Mouse (Mus musculus) hindlimb bud, embryonic 11.5 days (tissue): ENCODE results near the gene Mapk1ip1.

ENCODE experiments used
- DNase-seq: peaks from one replicate; pipeline ENCODE4 v3.0.0-alpha.2; 2012; ENCODE audit warnings: low read depth, low spot score; ENCODE audit errors: extremely low spot score

Gene Mapk1ip1

DNA sequence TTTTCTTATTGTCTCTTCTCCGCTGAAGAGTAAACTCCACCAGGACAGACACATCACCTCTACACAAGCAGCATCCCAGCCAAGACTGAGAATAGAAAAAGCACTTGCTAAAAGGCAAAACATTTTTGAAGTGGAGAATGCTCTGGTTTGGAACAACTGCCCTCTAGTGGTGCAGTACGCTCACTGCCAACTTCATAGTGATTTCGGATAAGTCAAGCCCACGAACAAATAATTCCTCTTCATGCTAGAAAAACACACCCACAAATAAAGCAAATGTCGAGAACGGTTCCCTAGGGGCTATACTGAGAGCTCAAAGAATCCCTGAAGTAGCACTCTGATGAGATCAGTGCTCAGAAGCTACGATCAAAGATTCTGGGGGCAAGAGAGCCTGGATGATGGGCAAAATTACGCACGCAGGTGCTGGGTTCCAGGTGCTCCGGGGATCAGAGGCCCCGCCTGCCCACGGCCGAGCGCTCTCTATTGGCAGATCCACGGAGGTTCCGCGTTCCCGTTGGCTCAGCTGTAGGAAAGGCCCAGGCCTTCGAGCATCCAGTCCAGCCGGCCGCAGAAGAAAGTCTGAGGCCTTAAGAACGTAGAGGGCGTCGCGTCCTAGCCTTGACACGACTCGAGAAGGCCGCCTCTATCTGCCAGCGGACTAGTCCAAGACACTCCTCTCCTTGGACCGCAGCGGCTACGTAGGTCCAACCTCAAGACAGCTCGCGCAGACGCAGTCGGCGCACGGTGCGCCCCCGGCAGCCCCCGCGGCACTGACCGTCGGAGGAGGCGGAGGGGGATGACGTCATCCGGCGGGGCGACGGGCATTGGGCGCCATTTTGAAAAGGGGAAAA lies at the start of gene Mapk1ip1, which contains the start of gene Ppp2r2d:
Gene Mapk1ip1, minus strand, starts transcription at position 730 of the 848 bp plus-strand sequence.
Gene Ppp2r2d, plus strand, starts transcription at position 536 of the 848 bp plus-strand sequence.
- DNase-seq, result peak; percentile 83

DNA sequence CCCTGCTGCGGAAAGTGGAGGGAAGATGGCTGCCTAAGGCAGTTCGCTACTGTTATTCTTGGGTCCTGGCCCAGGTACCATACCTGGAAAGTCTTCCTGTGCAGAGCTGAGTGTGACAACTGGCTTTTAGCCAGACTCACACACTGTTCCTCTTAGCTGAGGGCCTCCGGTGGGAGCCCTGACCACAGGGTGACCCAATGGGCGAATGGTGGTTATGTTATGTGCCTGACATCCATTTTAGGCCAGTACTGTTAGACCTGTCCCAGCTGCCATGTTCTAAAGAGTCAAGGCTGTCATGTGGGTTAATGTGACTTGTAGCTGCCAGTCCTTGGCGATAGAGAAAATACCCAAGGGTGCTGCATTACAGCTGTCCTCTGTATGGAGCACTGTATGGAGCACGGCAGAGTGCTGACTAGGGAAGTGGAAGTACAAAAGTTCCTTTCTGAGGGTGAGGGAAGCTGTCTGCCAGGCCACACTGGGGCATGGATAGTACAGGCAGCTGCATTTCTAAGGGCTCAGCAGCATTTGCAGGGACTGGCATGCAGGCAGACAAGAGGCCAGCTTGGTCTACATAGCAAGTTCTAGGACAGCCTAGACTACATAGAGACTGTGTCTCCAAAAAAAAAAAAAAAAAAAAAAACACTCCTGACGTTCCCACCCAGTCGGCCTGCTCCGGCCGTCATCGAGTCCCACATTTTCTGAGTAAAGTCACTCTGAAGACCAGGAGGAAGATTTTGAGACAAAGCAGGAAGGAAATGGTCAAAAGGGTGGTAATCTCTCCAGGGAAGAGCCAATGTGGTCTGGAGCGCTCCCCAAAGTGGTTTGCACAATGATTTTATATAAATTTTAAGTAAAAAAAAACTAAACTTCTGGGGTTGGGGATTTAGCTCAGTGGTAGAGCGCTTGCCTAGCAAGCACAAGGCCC lies 39.6 kb upstream of the Mapk1ip1 start:
- no peak for DNase-seq

- DNase-seq, result no peak
Observed at GRCm38 (mm10) chr7:138883724-138884123, 37.7 kb upstream of the Mapk1ip1 start.

DNA sequence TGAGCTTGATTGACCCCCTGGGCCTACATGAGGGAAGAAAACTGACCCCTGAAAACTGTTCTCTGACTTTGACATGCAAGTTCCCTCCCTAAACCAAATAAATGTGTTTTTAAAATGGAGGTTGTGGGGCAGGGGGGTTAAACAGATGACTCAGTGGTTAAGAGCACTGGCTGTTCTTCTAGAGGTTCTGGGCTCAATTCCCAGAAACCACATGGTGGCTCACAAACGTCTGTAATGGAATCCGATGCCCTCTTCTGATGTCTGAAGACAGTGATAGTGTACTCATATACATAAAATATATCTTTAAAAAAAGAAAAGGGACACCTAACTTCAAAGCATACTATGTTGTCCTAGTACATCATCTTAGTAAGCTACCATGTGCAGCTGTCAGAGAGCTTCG lies 29.0 kb upstream of the Mapk1ip1 start:
- DNase-seq, result no peak

GRCm38 (mm10) chr7:138872956-138873355 lies 26.9 kb upstream of the Mapk1ip1 start:
- DNase-seq, result no peak

- no peak for DNase-seq
Observed at GRCm38 (mm10) chr7:138868316-138868715, 22.2 kb upstream of the Mapk1ip1 start.

DNA sequence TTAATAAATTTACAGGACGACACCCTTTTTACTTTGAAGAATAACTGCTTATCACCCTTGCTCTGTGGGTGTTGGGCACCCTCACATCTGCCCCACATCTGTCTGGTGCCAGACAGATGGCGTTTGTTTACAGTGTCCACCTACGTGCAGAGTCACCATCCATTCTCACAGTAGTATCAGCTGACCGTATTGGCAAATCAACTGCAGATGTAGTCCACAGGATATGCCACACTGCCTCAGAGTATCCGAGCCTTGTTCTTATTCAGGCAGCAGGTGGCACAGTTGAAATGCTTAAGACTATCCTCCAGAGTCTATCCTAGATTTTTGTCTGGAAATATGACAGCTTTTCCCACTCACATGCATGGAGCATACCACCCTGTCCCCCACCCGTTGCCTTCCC lies 21.2 kb upstream of the Mapk1ip1 start:
- no peak for DNase-seq

GRCm38 (mm10) chr7:138864776-138865175 lies 18.7 kb upstream of the Mapk1ip1 start:
- DNase-seq, result no peak

- DNase-seq, result no peak
Observed at GRCm38 (mm10) chr7:138863950-138864572, 18.0 kb upstream of the Mapk1ip1 start.

- DNase-seq, result no peak
Observed at GRCm38 (mm10) chr7:138856670-138857069, 10.6 kb upstream of the Mapk1ip1 start.

DNA sequence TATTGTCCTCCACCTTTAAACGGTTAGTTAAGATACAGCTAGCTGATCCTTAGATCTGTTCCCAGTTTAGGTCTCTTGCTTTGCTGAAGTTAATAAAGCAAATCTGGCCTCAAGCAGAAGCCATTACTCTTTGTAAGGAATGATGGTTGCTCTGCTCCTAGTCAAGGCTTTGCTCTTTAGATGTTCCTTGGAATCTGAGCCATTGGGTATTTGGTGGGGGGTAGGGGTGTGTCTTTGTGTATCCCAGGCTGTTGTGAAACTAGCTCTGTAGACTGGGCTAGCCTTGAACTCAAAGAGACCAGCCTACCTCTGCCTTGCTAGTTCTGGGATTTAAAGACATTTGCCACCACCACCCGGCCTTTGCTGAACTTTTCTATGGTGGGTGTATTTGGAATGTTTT lies 8.1 kb upstream of the Mapk1ip1 start:
- DNase-seq, result no peak

DNA sequence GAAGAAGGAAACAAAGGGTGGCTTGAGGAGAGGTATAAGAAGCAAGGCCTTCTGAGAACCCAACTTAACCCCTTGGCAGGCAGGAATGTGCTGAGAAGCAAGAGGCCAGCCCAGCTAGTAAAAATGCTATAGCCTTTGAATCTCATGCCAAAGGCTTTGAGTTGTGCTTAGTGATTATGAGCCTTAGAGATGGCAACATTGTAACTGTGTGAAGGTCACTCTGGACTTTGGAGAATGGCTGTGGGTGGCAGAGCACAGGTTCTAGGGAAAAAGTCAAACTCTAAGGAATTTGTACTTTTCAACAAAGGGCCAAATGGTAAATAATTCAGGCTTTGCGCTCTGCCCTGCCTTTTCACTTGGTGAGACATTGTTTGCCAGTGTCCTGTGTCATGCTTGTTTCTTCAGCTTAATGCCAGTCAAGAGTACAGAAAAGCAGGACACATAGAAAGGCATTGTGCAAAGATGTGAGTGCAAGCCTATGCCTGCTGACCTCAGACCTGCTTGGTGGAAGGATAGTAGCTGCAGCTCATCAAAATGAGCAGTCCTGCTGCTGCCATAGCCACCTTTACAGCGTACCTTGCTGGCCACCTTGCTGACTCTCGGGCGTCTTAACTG lies 7.5 kb upstream of the Mapk1ip1 start:
- no peak for DNase-seq

- DNase-seq, result no peak
Observed at GRCm38 (mm10) chr7:138850083-138850482, 4.0 kb upstream of the Mapk1ip1 start.

DNA sequence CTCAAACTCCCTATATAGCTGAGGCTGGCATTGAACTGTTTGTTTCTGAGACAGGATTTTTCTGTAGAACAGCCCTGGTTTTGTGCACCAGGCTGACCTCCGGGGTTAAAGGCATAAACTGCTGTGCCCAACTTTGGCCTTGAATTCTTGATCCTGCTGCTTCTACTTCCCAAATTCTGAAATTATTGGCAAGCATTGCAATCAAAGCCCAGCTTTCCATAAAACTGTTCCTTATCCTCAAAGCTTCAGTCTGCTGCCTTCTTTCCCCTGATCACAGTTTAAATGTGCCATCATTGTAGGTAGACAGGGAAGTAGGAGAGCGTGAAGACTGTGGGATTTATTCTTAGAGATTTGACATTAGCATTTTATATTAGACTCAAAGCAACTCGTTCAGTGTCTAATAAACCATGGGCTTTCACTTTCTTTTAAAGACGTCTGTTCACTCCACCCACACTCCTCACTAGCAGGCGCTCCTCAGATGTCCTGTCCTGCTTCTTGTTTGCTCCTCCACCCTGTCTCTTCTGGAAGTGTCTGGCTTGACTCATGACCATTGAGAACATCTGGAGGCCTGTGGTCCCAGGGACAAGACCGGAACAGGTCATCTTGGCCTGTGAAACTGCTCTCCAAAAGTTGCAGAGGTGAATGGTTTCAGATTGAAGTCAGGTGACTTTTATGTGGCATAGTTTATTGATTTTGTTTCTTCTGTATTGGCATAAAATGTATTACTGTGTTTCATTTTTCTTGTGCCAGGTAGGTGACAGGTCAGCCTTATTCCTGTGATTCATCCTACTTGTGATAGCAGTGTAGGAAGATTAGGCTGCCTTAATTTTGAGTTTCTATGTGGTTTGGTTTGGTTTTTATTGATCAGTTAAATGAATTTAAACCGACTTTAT lies 2.2 kb upstream of the Mapk1ip1 start:
- no peak for DNase-seq

DNA sequence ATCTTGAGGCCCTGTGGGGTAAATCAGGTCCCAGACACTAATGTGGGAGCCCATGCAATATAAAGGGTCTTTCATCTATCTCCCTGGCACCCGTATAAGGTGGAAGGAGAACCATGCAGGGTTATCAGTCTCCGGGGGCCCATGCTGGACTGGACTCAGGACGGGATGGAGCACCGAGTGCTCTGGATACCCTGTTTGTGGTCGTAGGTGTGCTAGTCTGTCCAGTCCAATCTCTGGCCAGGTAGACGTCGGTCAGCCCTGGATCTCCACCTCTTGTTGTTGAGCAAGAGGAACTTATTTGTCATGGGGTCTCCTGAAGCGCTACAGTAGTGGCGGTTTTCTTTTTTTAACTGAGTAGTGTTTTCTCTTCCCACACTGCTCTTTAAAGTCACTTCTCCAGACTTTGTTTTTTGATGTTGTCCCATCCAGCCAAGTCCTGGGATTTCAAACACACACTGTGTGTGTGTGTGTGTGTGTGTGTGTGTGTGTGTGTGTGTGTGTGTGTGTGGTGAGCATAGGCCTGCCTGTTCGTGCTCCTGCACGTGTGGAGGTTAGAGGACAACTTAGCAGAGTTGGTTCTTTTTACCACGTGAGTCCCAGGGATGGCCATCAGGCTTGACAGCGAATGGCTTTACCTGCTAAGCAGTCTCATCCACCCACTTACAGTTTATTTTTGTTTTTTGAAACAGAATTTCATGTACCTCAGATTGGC lies 1.4 kb upstream of the Mapk1ip1 start:
- no peak for DNase-seq

DNA sequence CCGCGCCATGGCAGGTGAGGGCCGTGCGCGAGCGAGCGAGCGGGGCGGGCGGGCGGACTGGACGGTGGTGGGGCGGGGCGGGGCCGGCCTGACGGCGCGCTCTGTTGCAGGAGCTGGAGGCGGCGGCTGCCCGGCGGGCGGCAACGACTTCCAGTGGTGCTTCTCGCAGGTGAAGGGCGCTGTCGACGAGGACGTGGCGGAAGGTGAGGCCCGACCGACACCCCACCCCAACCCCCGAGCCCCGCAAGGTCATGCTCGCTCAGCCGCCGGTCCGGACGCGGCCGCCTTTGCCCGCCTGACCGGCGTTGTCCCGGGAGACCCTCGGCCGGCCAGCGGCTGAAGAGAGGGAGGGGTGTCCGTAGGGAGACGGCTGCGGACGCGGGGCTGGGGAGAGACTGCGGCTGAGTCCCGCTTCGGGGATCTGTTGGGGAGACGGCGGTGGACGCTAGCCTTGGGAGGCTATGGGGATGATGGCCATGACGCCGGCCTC lies 474 bp upstream of the Mapk1ip1 start:
- no peak for DNase-seq

DNA sequence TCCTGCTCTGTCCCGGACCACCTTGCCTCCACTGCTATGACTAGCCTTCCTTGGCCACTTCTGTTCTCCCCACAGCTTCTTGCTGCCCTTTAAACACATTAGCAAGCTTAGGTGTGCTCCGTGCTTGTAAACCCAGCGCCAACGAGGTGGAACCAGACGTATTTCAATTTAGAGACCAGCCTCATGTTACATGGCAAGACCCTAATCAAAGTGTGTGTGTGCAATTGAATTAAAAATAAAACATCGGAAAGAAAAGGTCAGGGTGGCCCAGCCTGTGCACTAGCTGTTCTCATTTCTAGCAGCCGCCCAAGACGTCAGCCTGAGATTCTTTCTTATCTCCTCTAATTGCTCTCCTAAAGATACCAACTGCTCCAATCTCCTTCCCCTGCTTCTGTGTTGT lies 962 bp downstream of the Mapk1ip1 start:
- no peak for DNase-seq

DNA sequence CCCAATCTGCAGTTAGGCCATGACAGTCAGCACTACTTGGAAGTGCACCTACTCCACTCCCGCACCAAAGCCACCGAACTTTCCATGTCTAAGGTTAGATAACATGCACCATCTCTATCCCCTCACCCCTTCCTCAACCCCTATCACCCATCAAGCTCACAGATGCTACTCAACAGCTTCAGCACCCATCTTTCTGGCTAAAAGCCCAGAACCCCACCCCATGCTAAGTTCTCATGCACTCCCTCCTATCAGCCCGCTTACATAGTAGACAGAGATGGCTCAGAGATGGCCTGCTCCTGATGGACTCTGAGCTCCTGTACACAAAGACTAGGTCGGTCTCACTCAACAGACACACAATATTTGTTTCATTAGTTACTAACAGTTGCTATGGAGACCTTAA lies 2.7 kb downstream of the Mapk1ip1 start:
- no peak for DNase-seq
